9 mouse cellular contexts compared by ENCODE assay signal in the genomic region with DNA sequence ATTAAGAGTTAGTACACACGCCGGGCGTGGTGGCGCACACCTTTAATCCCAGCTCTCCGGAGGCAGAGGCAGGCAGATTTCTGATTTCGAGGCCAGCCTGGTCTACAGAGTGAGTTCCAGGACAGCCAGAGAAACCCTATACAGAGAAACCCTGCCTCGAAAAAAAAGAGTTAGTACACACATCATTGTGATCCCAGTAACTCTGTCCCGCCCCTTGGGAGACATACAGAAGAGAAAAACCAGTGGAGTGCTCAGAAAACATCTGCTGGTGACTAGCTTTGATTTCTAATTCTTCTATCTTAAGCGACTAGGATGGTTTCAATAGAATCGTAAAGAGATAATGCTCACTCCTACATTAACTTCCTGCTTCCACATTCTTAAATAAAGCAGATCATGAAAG. TPM values are rescaled to one million over a fixed set of nuclear protein-coding genes. Genes with fewer than 3 reads are reported as not detected.
DNase-seq lines count a peak whose midpoint lies in the region; ATAC-seq and TF ChIP-seq lines count a peak whose summit lies in the region.
"Not testable (repeated sequence)": the region's sequence is repeated elsewhere in the genome, so short reads cannot be mapped to it uniquely, and the experiment has no call there.
"Had no signal": no experiment of that assay in that cellular context is flagged by ENCODE, and none has a peak within 500 bp of the region (broad histone marks: within the 10 kb centered on the region; RNA-seq: fewer than 3 reads in every experiment).

No protein-coding gene starts in this region.

- not testable (repeated sequence) for DNase-seq in heart, adult 2 months; hindbrain, embryonic 14.5 days (ENCODE audit: low spot score); kidney, postnatal 0 days (ENCODE audit: low spot score); liver, postnatal 0 days

- intact Hi-C loops in heart, adult 2 months (cut with DNase I), result loop anchor here (5.0 to 10.0 kb wide), 3 partner anchors 47 to 510 kb away; partner anchors contain the start of genes Gm49345, Rsl1 and Zfp729a

- not testable (repeated sequence) for H3K79me2 ChIP-seq in heart, adult 2 months (replicated peaks; ENCODE audit: control insufficient read depth, insufficient read depth, low read length)

- TF ChIP-seq POLR2A in heart, adult 2 months (IDR thresholded peaks at IDR 0.05; ENCODE audit: insufficient read depth, low read depth, low read length), result not testable (repeated sequence)

- peak; percentile 1 for ATAC-seq in CD4-positive, CD25-positive, alpha-beta regulatory T cell, adult 4 months
- ATAC-seq in embryonic facial prominence, embryonic 15.5 days (ENCODE audit: insufficient number of reproducible peaks, low FRiP score, low TSS enrichment, low read depth); kidney, postnatal 0 days (replicated peaks; ENCODE audit: low FRiP score, low read depth); liver, postnatal 0 days; stomach, embryonic 15.5 days (ENCODE audit: insufficient read depth, low FRiP score, low read depth): not testable (repeated sequence)
- ATAC-seq in hindbrain, embryonic 14.5 days (ENCODE audit: low FRiP score), result peak; percentile 28; the same call in 1 of the 2 replicates
- ATAC-seq in midbrain, embryonic 15.5 days (replicated peaks), result peak; percentile 45

- not testable (repeated sequence) for TF ChIP-seq CTCF in heart, adult 2 months (IDR thresholded peaks at IDR 0.05); kidney, postnatal 0 days (IDR thresholded peaks at IDR 0.05; ENCODE audit: low read depth); liver, postnatal 0 days (IDR thresholded peaks at IDR 0.05; ENCODE audit: low read depth)

- H3K36me3 ChIP-seq in embryonic facial prominence, embryonic 15.5 days; heart, adult 2 months (ENCODE audit: control insufficient read depth, insufficient read depth, low read length); hindbrain, embryonic 14.5 days (replicated peaks; ENCODE audit: control insufficient read depth, insufficient read depth); kidney, postnatal 0 days (ENCODE audit: insufficient read depth, low read length); liver, postnatal 0 days (replicated peaks; ENCODE audit: insufficient read depth, low read length); midbrain, embryonic 15.5 days (replicated peaks); stomach, embryonic 15.5 days: not testable (repeated sequence)

- H3K27ac ChIP-seq in embryonic facial prominence, embryonic 15.5 days (replicated peaks); heart, adult 2 months; kidney, postnatal 0 days; liver, postnatal 0 days (ENCODE audit: low read depth); midbrain, embryonic 15.5 days; stomach, embryonic 15.5 days: not testable (repeated sequence)
- 0 out of 2 replicates have a peak overlapping the region, but pooled peaks have one; percentile 34 for H3K27ac ChIP-seq in hindbrain, embryonic 14.5 days

- not testable (repeated sequence) for H3K4me1 ChIP-seq in embryonic facial prominence, embryonic 15.5 days; heart, adult 2 months (ENCODE audit: control insufficient read depth, insufficient read depth, low read length); hindbrain, embryonic 14.5 days (replicated peaks; ENCODE audit: control insufficient read depth, insufficient read depth, low read length); kidney, postnatal 0 days (replicated peaks; ENCODE audit: insufficient read depth, low read length); liver, postnatal 0 days (ENCODE audit: insufficient read depth); stomach, embryonic 15.5 days
- H3K4me1 ChIP-seq in midbrain, embryonic 15.5 days, result peaks cover 11% of the 10 kb centered on the region

- not testable (repeated sequence) for H3K27me3 ChIP-seq in embryonic facial prominence, embryonic 15.5 days; heart, adult 2 months (ENCODE audit: control insufficient read depth, insufficient read depth, low read length); hindbrain, embryonic 14.5 days (ENCODE audit: control insufficient read depth, insufficient read depth, low read length); kidney, postnatal 0 days (ENCODE audit: insufficient read depth, low read length); liver, postnatal 0 days (ENCODE audit: insufficient read depth, low read length); midbrain, embryonic 15.5 days (replicated peaks); stomach, embryonic 15.5 days (replicated peaks)

- H3K4me3 ChIP-seq in embryonic facial prominence, embryonic 15.5 days (replicated peaks); kidney, postnatal 0 days (replicated peaks; ENCODE audit: low read depth, low read length); liver, postnatal 0 days (ENCODE audit: low read depth, low read length); stomach, embryonic 15.5 days (replicated peaks): not testable (repeated sequence)
- peak overlapping the region; percentile 55 for H3K4me3 ChIP-seq in heart, adult 2 months
- H3K4me3 ChIP-seq in hindbrain, embryonic 14.5 days (replicated peaks; ENCODE audit: low read length), result peak overlapping the region; percentile 70
- peak overlapping the region; percentile 78 for H3K4me3 ChIP-seq in midbrain, embryonic 15.5 days

- WGBS in embryonic facial prominence, embryonic 15.5 days, result 72% methylated on average over 10 of the region's 10 CpGs
- 73% methylated on average over 10 of the region's 10 CpGs for WGBS in heart, adult 2 months
- WGBS in hindbrain, embryonic 14.5 days, result 79% methylated on average over 10 of the region's 10 CpGs
- WGBS in kidney, postnatal 0 days, result 84% methylated on average over 10 of the region's 10 CpGs
- 70% methylated on average over 10 of the region's 10 CpGs for WGBS in liver, postnatal 0 days (ENCODE audit: insufficient replicate concordance)
- WGBS in midbrain, embryonic 15.5 days, result 77% methylated on average over 10 of the region's 10 CpGs
- WGBS in stomach, embryonic 15.5 days, result 80% methylated on average over 10 of the region's 10 CpGs

- H3K9ac ChIP-seq in embryonic facial prominence, embryonic 15.5 days; heart, adult 2 months (ENCODE audit: low read depth, low read length); kidney, postnatal 0 days (ENCODE audit: low read depth, low read length); liver, postnatal 0 days (replicated peaks); midbrain, embryonic 15.5 days; stomach, embryonic 15.5 days: not testable (repeated sequence)
- peak overlapping the region; percentile 73; the same call in 1 of the 2 replicates for H3K9ac ChIP-seq in hindbrain, embryonic 14.5 days

- H3K4me2 ChIP-seq in embryonic facial prominence, embryonic 15.5 days (replicated peaks), result peak overlapping the region; percentile 70
- H3K4me2 ChIP-seq in hindbrain, embryonic 14.5 days (replicated peaks), result peak overlapping the region; percentile 63
- H3K4me2 ChIP-seq in kidney, postnatal 0 days (ENCODE audit: low read length), result 0 out of 2 replicates have a peak overlapping the region, but pooled peaks have one; percentile 60
- peak overlapping the region; percentile 83 for H3K4me2 ChIP-seq in liver, postnatal 0 days (ENCODE audit: low read depth, low read length)
- peak overlapping the region; percentile 81 for H3K4me2 ChIP-seq in midbrain, embryonic 15.5 days
- peak overlapping the region; percentile 78; the same call in 1 of the 2 replicates for H3K4me2 ChIP-seq in stomach, embryonic 15.5 days

- not testable (repeated sequence) for TF ChIP-seq EP300 in heart, adult 2 months (IDR thresholded peaks at IDR 0.05; ENCODE audit: insufficient read depth, low read depth, low read length); liver, postnatal 0 days (IDR thresholded peaks at IDR 0.05; ENCODE audit: low read depth)

- not testable (repeated sequence) for H3K9me3 ChIP-seq in embryonic facial prominence, embryonic 15.5 days (replicated peaks); hindbrain, embryonic 14.5 days (ENCODE audit: control insufficient read depth, low read length); kidney, postnatal 0 days (replicated peaks; ENCODE audit: low read length); liver, postnatal 0 days (ENCODE audit: low read length); midbrain, embryonic 15.5 days; stomach, embryonic 15.5 days

RNA-seq across cellular contexts. Expression of gene Zfp759, which starts 6.0 kb away (rescaled TPM):
- polyA plus RNA-seq in CD4-positive, CD25-positive, alpha-beta regulatory T cell, adult 4 months (2017; shearing (Covaris generic)), result 1 to 10 TPM; 2.7 to 3.2 TPM
- 1.7 and 2.4 TPM in 2 replicates for polyA plus RNA-seq in embryonic facial prominence, embryonic 15.5 days (2015; fragmentation: Nextera tagmentation; extraction: Ambion mirVana)
- total RNA-seq in heart, adult 2 months (2021), result 1 to 10 TPM; 4.0 to 8.2 TPM
- polyA plus RNA-seq in heart, adult 2 months (2012; rRNA removed), result 0.59 and 1.5 TPM in 2 replicates
- polyA plus RNA-seq in hindbrain, embryonic 14.5 days (2014; fragmentation: Nextera tagmentation; extraction: Ambion mirVana), result 5.7 and 5.8 TPM in 2 replicates
- 1.9 and 2.2 TPM in 2 replicates for polyA plus RNA-seq in kidney, postnatal 0 days (2015; fragmentation: Nextera tagmentation; extraction: Ambion mirVana)
- polyA plus RNA-seq in liver, postnatal 0 days (2015; fragmentation: Nextera tagmentation; extraction: Ambion mirVana), result 0.40 and 0.56 TPM in 2 replicates
- polyA plus RNA-seq in midbrain, embryonic 15.5 days (2015; fragmentation: Nextera tagmentation; extraction: Ambion mirVana), result 4.6 and 5.0 TPM in 2 replicates
- polyA plus RNA-seq in stomach, embryonic 15.5 days (2015; fragmentation: Nextera tagmentation; extraction: Ambion mirVana), result 1.9 and 2.2 TPM in 2 replicates

RNA-seq across cellular contexts. Expression of gene Rslcan18, which starts 11.4 kb away (rescaled TPM):
- under 1 TPM; 0.24 to 0.37 TPM for polyA plus RNA-seq in CD4-positive, CD25-positive, alpha-beta regulatory T cell, adult 4 months (2017; shearing (Covaris generic))
- 0.33 and 0.37 TPM in 2 replicates for polyA plus RNA-seq in embryonic facial prominence, embryonic 15.5 days (2015; fragmentation: Nextera tagmentation; extraction: Ambion mirVana)
- 1 to 10 TPM in 1 of 2 experiments, under 1 TPM in 1; 0.70 to 1.1 TPM for total RNA-seq in heart, adult 2 months (2021)
- polyA plus RNA-seq in heart, adult 2 months (2012; rRNA removed), result 0.29 and 0.70 TPM in 2 replicates
- polyA plus RNA-seq in hindbrain, embryonic 14.5 days (2014; fragmentation: Nextera tagmentation; extraction: Ambion mirVana), result 0.09 TPM in 1 of 2 replicates, not detected in the other
- polyA plus RNA-seq in kidney, postnatal 0 days (2015; fragmentation: Nextera tagmentation; extraction: Ambion mirVana), result 0.05 and 0.10 TPM in 2 replicates
- polyA plus RNA-seq in liver, postnatal 0 days (2015; fragmentation: Nextera tagmentation; extraction: Ambion mirVana), result 0.13 and 0.18 TPM in 2 replicates
- polyA plus RNA-seq in midbrain, embryonic 15.5 days (2015; fragmentation: Nextera tagmentation; extraction: Ambion mirVana), result not detected in 2 replicates
- polyA plus RNA-seq in stomach, embryonic 15.5 days (2015; fragmentation: Nextera tagmentation; extraction: Ambion mirVana), result 0.28 and 0.41 TPM in 2 replicates

RNA-seq across cellular contexts. Expression of gene Gm28557, which starts 19.1 kb away (rescaled TPM):
- 1 to 10 TPM; 2.2 to 5.6 TPM for polyA plus RNA-seq in CD4-positive, CD25-positive, alpha-beta regulatory T cell, adult 4 months (2017; shearing (Covaris generic))
- polyA plus RNA-seq in embryonic facial prominence, embryonic 15.5 days (2015; fragmentation: Nextera tagmentation; extraction: Ambion mirVana), result 3.6 and 3.7 TPM in 2 replicates
- total RNA-seq in heart, adult 2 months (2021), result 1 to 10 TPM; 3.5 to 4.0 TPM
- polyA plus RNA-seq in heart, adult 2 months (2012; rRNA removed), result 1.2 and 2.0 TPM in 2 replicates
- 1.8 and 2.4 TPM in 2 replicates for polyA plus RNA-seq in hindbrain, embryonic 14.5 days (2014; fragmentation: Nextera tagmentation; extraction: Ambion mirVana)
- polyA plus RNA-seq in kidney, postnatal 0 days (2015; fragmentation: Nextera tagmentation; extraction: Ambion mirVana), result 2.5 and 3.1 TPM in 2 replicates
- polyA plus RNA-seq in liver, postnatal 0 days (2015; fragmentation: Nextera tagmentation; extraction: Ambion mirVana), result 1.4 and 2.2 TPM in 2 replicates
- polyA plus RNA-seq in midbrain, embryonic 15.5 days (2015; fragmentation: Nextera tagmentation; extraction: Ambion mirVana), result 0.86 and 1.0 TPM in 2 replicates
- polyA plus RNA-seq in stomach, embryonic 15.5 days (2015; fragmentation: Nextera tagmentation; extraction: Ambion mirVana), result 3.1 and 3.2 TPM in 2 replicates

RNA-seq across cellular contexts. Expression of gene Zfp708, which starts 29.7 kb away (rescaled TPM):
- 1 to 10 TPM; 6.7 to 8.1 TPM for polyA plus RNA-seq in CD4-positive, CD25-positive, alpha-beta regulatory T cell, adult 4 months (2017; shearing (Covaris generic))
- polyA plus RNA-seq in embryonic facial prominence, embryonic 15.5 days (2015; fragmentation: Nextera tagmentation; extraction: Ambion mirVana), result 4.9 and 6.0 TPM in 2 replicates
- total RNA-seq in heart, adult 2 months (2021), result 1 to 10 TPM; 1.1 to 1.2 TPM
- polyA plus RNA-seq in heart, adult 2 months (2012; rRNA removed), result 0.10 and 1.1 TPM in 2 replicates
- polyA plus RNA-seq in hindbrain, embryonic 14.5 days (2014; fragmentation: Nextera tagmentation; extraction: Ambion mirVana), result 9.7 and 11.0 TPM in 2 replicates
- polyA plus RNA-seq in kidney, postnatal 0 days (2015; fragmentation: Nextera tagmentation; extraction: Ambion mirVana), result 6.0 and 6.4 TPM in 2 replicates
- polyA plus RNA-seq in liver, postnatal 0 days (2015; fragmentation: Nextera tagmentation; extraction: Ambion mirVana), result 0.66 and 0.78 TPM in 2 replicates
- 9.3 and 9.5 TPM in 2 replicates for polyA plus RNA-seq in midbrain, embryonic 15.5 days (2015; fragmentation: Nextera tagmentation; extraction: Ambion mirVana)
- polyA plus RNA-seq in stomach, embryonic 15.5 days (2015; fragmentation: Nextera tagmentation; extraction: Ambion mirVana), result 3.7 and 4.5 TPM in 2 replicates
- polyA plus RNA-seq: small intestine, adult 2 months had no signal

RNA-seq across cellular contexts. Expression of gene Rsl1, which starts 45.5 kb away (rescaled TPM):
- polyA plus RNA-seq in CD4-positive, CD25-positive, alpha-beta regulatory T cell, adult 4 months (2017; shearing (Covaris generic)), result 10 to 100 TPM; 22.0 to 28.0 TPM
- polyA plus RNA-seq in embryonic facial prominence, embryonic 15.5 days (2015; fragmentation: Nextera tagmentation; extraction: Ambion mirVana), result 6.1 and 7.2 TPM in 2 replicates
- total RNA-seq in heart, adult 2 months (2021), result 1 to 10 TPM; 3.0 to 3.4 TPM
- polyA plus RNA-seq in heart, adult 2 months (2012; rRNA removed), result 1.5 and 2.5 TPM in 2 replicates
- 4.4 and 5.1 TPM in 2 replicates for polyA plus RNA-seq in hindbrain, embryonic 14.5 days (2014; fragmentation: Nextera tagmentation; extraction: Ambion mirVana)
- 7.1 and 7.3 TPM in 2 replicates for polyA plus RNA-seq in kidney, postnatal 0 days (2015; fragmentation: Nextera tagmentation; extraction: Ambion mirVana)
- 2.0 and 2.1 TPM in 2 replicates for polyA plus RNA-seq in liver, postnatal 0 days (2015; fragmentation: Nextera tagmentation; extraction: Ambion mirVana)
- polyA plus RNA-seq in midbrain, embryonic 15.5 days (2015; fragmentation: Nextera tagmentation; extraction: Ambion mirVana), result 6.1 and 6.2 TPM in 2 replicates
- polyA plus RNA-seq in stomach, embryonic 15.5 days (2015; fragmentation: Nextera tagmentation; extraction: Ambion mirVana), result 6.5 and 9.6 TPM in 2 replicates
